ENCODE assay signal across 17 mouse cellular contexts in the genomic region with DNA sequence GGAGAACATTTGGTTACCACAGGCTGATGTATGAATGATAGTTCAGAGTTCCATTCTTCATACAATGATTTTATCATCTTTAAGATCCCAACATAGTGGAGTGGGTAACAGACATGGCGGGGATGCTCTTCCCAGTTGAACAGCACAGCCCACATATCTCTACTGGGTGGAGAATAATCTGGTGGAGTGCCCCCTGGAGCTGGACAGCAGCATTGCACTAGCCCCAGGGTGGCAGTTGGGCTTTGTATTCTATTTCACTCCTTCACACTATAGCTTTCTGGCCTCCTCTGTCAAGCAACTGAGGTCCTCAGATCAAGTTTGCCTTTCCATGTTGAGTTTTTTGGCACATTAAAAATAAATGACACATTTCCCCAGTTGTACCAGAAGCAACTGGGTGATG.
DNase-seq lines count a peak whose midpoint lies in the region; ATAC-seq and TF ChIP-seq lines count a peak whose summit lies in the region.
"Had no signal": no experiment of that assay in that cellular context is flagged by ENCODE, and none has a peak within 500 bp of the region (broad histone marks: within the 10 kb centered on the region; RNA-seq: fewer than 3 reads in every experiment).

No protein-coding gene starts in this region.

- H3K79me2 ChIP-seq in liver, adult 2 months (ENCODE audit: control insufficient read depth, insufficient read depth, low read length), result no peaks in the 10 kb centered on the region

- no peak for TF ChIP-seq POLR2A in liver, adult 2 months (IDR thresholded peaks at IDR 0.05; ENCODE audit: extremely low read depth, insufficient read depth, low read length)
- no peak for TF ChIP-seq POLR2A in testis, adult 2 months (IDR thresholded peaks at IDR 0.05; ENCODE audit: control insufficient read depth, low read depth, low read length)

- no peaks in the 10 kb centered on the region for H3K4me1 ChIP-seq in intestine, postnatal 0 days (replicated peaks; ENCODE audit: control insufficient read depth, insufficient read depth, low read length)
- H3K4me1 ChIP-seq in intestine, embryonic 15.5 days (replicated peaks), result no peaks in the 10 kb centered on the region
- no peaks in the 10 kb centered on the region for H3K4me1 ChIP-seq in liver, adult 2 months (ENCODE audit: control insufficient read depth, insufficient read depth, low read length)
- no peaks in the 10 kb centered on the region for H3K4me1 ChIP-seq in testis, adult 2 months (ENCODE audit: control insufficient read depth, insufficient read depth, low read length)
- H3K4me1 ChIP-seq: embryonic facial prominence, embryonic 12.5 days; forebrain, embryonic 15.5 days; heart, embryonic 12.5 days; hindbrain, embryonic 15.5 days had no signal

- H3K27me3 ChIP-seq in intestine, postnatal 0 days (replicated peaks; ENCODE audit: control insufficient read depth, insufficient read depth, low read length), result no peaks in the 10 kb centered on the region
- H3K27me3 ChIP-seq in intestine, embryonic 15.5 days (replicated peaks), result no peaks in the 10 kb centered on the region
- no peaks in the 10 kb centered on the region for H3K27me3 ChIP-seq in liver, adult 2 months (ENCODE audit: control insufficient read depth, insufficient read depth, low read length)
- no peaks in the 10 kb centered on the region for H3K27me3 ChIP-seq in testis, adult 2 months (ENCODE audit: control insufficient read depth, insufficient read depth, low read length)
- H3K27me3 ChIP-seq: embryonic facial prominence, embryonic 12.5 days; forebrain, embryonic 15.5 days; hindbrain, embryonic 15.5 days had no signal

- 89% methylated on average over 1 of the region's 1 CpGs for WGBS in intestine, postnatal 0 days
- WGBS in intestine, embryonic 15.5 days, result 100% methylated on average over 1 of the region's 1 CpGs
- WGBS in liver, adult 2 months, result 100% methylated on average over 1 of the region's 1 CpGs

- no peak overlapping the region for H3K4me3 ChIP-seq in intestine, postnatal 0 days (ENCODE audit: low read depth, low read length)
- no peak overlapping the region for H3K4me3 ChIP-seq in intestine, embryonic 15.5 days (replicated peaks)
- no peak overlapping the region for H3K4me3 ChIP-seq in liver, adult 2 months (ENCODE audit: insufficient read depth, low read depth, low read length)
- H3K4me3 ChIP-seq in testis, adult 2 months (ENCODE audit: control insufficient read depth, low read depth, low read length), result no peak overlapping the region
- H3K4me3 ChIP-seq: embryonic facial prominence, embryonic 12.5 days; forebrain, embryonic 15.5 days; heart, embryonic 12.5 days; hindbrain, embryonic 15.5 days had no signal

- H3K4me2 ChIP-seq in intestine, postnatal 0 days (replicated peaks; ENCODE audit: low read depth), result no peak overlapping the region
- no peak overlapping the region for H3K4me2 ChIP-seq in intestine, embryonic 15.5 days (replicated peaks)
- H3K4me2 ChIP-seq: embryonic facial prominence, embryonic 12.5 days; forebrain, embryonic 15.5 days; heart, embryonic 12.5 days; hindbrain, embryonic 15.5 days had no signal

- H3K36me3 ChIP-seq in intestine, postnatal 0 days (ENCODE audit: control insufficient read depth, insufficient read depth), result no peaks in the 10 kb centered on the region
- no peaks in the 10 kb centered on the region for H3K36me3 ChIP-seq in intestine, embryonic 15.5 days
- no peaks in the 10 kb centered on the region for H3K36me3 ChIP-seq in liver, adult 2 months (ENCODE audit: control insufficient read depth, insufficient read depth, low read length)
- no peaks in the 10 kb centered on the region for H3K36me3 ChIP-seq in testis, adult 2 months (ENCODE audit: control insufficient read depth, insufficient read depth, low read length)
- H3K36me3 ChIP-seq: embryonic facial prominence, embryonic 12.5 days; forebrain, embryonic 15.5 days; heart, embryonic 12.5 days; hindbrain, embryonic 15.5 days had no signal

- DNase-seq in liver, adult 2 months (ENCODE audit: extremely low read depth, low read depth, low spot score), result no peak
- DNase-seq in liver, result no peak
- DNase-seq in testis, postnatal 14 days (ENCODE audit: low spot score), result no peak
- no peak for DNase-seq in urinary bladder, postnatal 36 days (ENCODE audit: low spot score in 2 of 2)
- DNase-seq: adrenal gland, postnatal 10 days; cerebellum, adult 11-12 months; cerebellum, adult 9-10 months; cerebellum, postnatal 25 days; gastrocnemius, postnatal 10 days; heart, postnatal 36 days had no signal

- H3K9ac ChIP-seq in intestine, postnatal 0 days (ENCODE audit: low read depth, low read length), result no peak overlapping the region
- H3K9ac ChIP-seq in intestine, embryonic 15.5 days, result no peak overlapping the region
- H3K9ac ChIP-seq in liver, adult 2 months (ENCODE audit: low read depth, low read length), result no peak overlapping the region
- H3K9ac ChIP-seq: embryonic facial prominence, embryonic 12.5 days; forebrain, embryonic 15.5 days; heart, embryonic 12.5 days; hindbrain, embryonic 15.5 days had no signal

- no peaks in the 10 kb centered on the region for H3K9me3 ChIP-seq in intestine, postnatal 0 days (ENCODE audit: control insufficient read depth)
- H3K9me3 ChIP-seq in intestine, embryonic 15.5 days, result no peaks in the 10 kb centered on the region
- H3K9me3 ChIP-seq: embryonic facial prominence, embryonic 12.5 days; forebrain, embryonic 15.5 days; hindbrain, embryonic 15.5 days had no signal

- ATAC-seq in intestine, postnatal 0 days, result no peak
- no peak for ATAC-seq in intestine, embryonic 15.5 days
- ATAC-seq: forebrain, embryonic 15.5 days had no signal

- 0 out of 2 replicates have a peak, but pooled peaks have one; percentile 22 for TF ChIP-seq CTCF in intestine, postnatal 0 days (IDR thresholded peaks at IDR 0.05; ENCODE audit: low read depth)
- peak; percentile 5; the same call in 1 of the 2 replicates for TF ChIP-seq CTCF in liver, adult 2 months (IDR thresholded peaks at IDR 0.05; ENCODE audit: low read depth, low read length)
- TF ChIP-seq CTCF in testis, adult 2 months (IDR thresholded peaks at IDR 0.05; ENCODE audit: control insufficient read depth, insufficient read depth, insufficient replicate concordance, low read depth, low read length), result peak; percentile 33; the same call in 1 of the 2 replicates

- H3K27ac ChIP-seq in intestine, postnatal 0 days (ENCODE audit: low read depth, low read length), result no peak overlapping the region
- no peak overlapping the region for H3K27ac ChIP-seq in intestine, embryonic 15.5 days
- no peak overlapping the region for H3K27ac ChIP-seq in liver, adult 2 months (replicated peaks; ENCODE audit: insufficient read depth, low read depth, low read length)
- no peak overlapping the region for H3K27ac ChIP-seq in testis, adult 2 months (ENCODE audit: control insufficient read depth, insufficient read depth, low read depth, low read length)
- H3K27ac ChIP-seq: embryonic facial prominence, embryonic 12.5 days; forebrain, embryonic 15.5 days; hindbrain, embryonic 15.5 days had no signal
